Mouse (Mus musculus) forebrain, postnatal 0 days (tissue): ENCODE results near the gene Zfp958. TPM values are rescaled to one million over a fixed set of nuclear protein-coding genes. Genes with fewer than 3 reads are reported as not detected.

Source experiments
- ATAC-seq: fragments of 200-750 bp; cut with Nextera tagmentation; 2 replicates; pipeline ENCODE4 v1.8.0; 2017; ENCODE audit warnings: mild to moderate bottlenecking, moderate library complexity
- DNase-seq: peaks from one replicate; pipeline ENCODE4 v3.0.0-alpha.2; 2015
- H3K27ac ChIP-seq: fragments of 300-500 bp; sonication (generic); 2 replicates; pipeline ENCODE4 v1.5.1; 2014; ENCODE audit warnings: low read depth, mild to moderate bottlenecking, antibody characterized with exemption, low read length, moderate library complexity, mixed read lengths
- H3K27me3 ChIP-seq: fragments of 300-500 bp; sonication (generic); 2 replicates; pipeline ENCODE4 v1.6.1; 2014; ENCODE audit warnings: mild to moderate bottlenecking, low read length, mixed read lengths; ENCODE audit not compliant: insufficient read depth
- H3K36me3 ChIP-seq: fragments of 300-500 bp; sonication (generic); 2 replicates; pipeline ENCODE4 v1.6.1; 2014; ENCODE audit warnings: mild to moderate bottlenecking, moderate library complexity; ENCODE audit not compliant: insufficient read depth
- H3K4me1 ChIP-seq: fragments of 300-500 bp; sonication (generic); 2 replicates; pipeline ENCODE4 v1.6.1; 2014; ENCODE audit warnings: antibody characterized with exemption; ENCODE audit not compliant: insufficient read depth
- H3K4me2 ChIP-seq: fragments of 300-500 bp; sonication (generic); 2 replicates; pipeline ENCODE4 v1.6.1; 2014; ENCODE audit warnings: low read depth, mild to moderate bottlenecking, moderate library complexity
- H3K4me3 ChIP-seq: fragments of 300-500 bp; sonication (generic); 2 replicates; pipeline ENCODE4 v1.5.1; 2014; ENCODE audit warnings: low read depth, low read length, mixed read lengths
- H3K9ac ChIP-seq: fragments of 300-500 bp; sonication (generic); 2 replicates; pipeline ENCODE4 v1.6.1; 2014; ENCODE audit warnings: mild to moderate bottlenecking
- H3K9me3 ChIP-seq: fragments of 300-500 bp; sonication (generic); 2 replicates; pipeline ENCODE4 v1.6.1; 2016; ENCODE audit warnings: low read length
- CTCF ChIP-seq: sonication (generic); IDR thresholded peaks from 2 replicates; pipeline ENCODE4 v1.5.1; 2016; ENCODE audit warnings: antibody characterized with exemption, control low read depth, low read depth
- WGBS: fragments of 180-500 bp; shearing (Covaris S2); extraction: QIAGEN DNeasy Blood & Tissue Kit; methylation state at CpG from one replicate; pipeline ENCODE4 v1.1.7; 2014; 5-methylcytosine and 5-hydroxymethylcytosine counted together
- polyA plus RNA-seq: library from polyadenylated mRNA; unstranded; fragments of >200 nt; fragmentation: Nextera tagmentation; extraction: Ambion mirVana; gene quantifications from 2 replicates; pipeline ENCODE4 v1.2.1, GENCODE M21; 2015
- total RNA-seq: library from RNA; depleted of rRNA; stranded (reverse); fragments of >200 nt; gene quantifications from 2 replicates; pipeline ENCODE4 v1.2.3, GENCODE M21; 2014; rRNA removed

Gene Zfp958
- total and polyA plus RNA-seq, 2 experiments from 2014 or later: 11.4 to 20.0 TPM

GRCm38 (mm10) chr8:4678218-4678907 lies 65.4 kb downstream of the Zfp958 start:
- Histone ChIP-seq H3K36me3 (no peaks in the 10 kb centered on the region), H3K27ac (peak overlapping the region; percentile 100), H3K4me1 (peaks cover 5% of the 10 kb centered on the region), H3K27me3 (no peaks in the 10 kb centered on the region), H3K4me3 (peak overlapping the region; percentile 72), H3K4me2 (peak overlapping the region; percentile 65), H3K9me3 (no peaks in the 10 kb centered on the region), H3K9ac (peak overlapping the region; percentile 91)
- ATAC-seq: peak; percentile 42
- DNase-seq: peak; percentile 97
- WGBS: 2% methylated on average over 37 of the region's 37 CpGs
- no peak for TF ChIP-seq CTCF

DNA sequence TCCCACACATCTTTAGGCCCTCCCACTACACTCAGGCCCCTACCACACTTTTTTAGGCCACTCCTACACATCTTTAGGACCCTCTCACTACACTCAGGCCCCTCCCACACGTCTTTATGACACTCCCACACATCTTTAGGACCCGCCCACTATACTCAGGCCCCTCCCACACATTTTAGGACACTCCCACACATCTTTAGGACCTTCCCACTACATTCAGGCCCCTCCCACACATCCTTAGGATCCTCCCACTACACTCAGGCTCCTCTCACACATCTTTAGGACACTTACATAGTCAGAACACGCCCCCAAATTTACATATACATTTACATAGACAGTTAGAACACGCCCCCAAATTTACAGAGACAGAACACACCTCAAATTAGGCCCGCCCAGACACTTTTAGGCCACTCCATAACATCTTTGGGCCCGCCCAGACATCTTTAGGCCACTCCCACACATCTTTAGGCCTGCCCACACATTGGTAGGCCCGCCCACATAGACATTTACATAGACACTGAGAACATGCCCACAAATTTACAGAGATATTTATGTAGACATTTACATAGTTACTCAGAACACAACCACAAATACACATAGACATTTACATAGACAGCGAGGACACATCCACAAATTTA lies 66.1 kb downstream of the Zfp958 start:
- no peaks in the 10 kb centered on the region for H3K9me3 ChIP-seq
- H3K36me3 ChIP-seq: no peaks in the 10 kb centered on the region
- H3K27me3 ChIP-seq: no peaks in the 10 kb centered on the region
- H3K4me1 ChIP-seq: peaks cover 5% of the 10 kb centered on the region
- ATAC-seq (no peak), DNase-seq (peak; percentile 7)
- H3K4me3 ChIP-seq: peak overlapping the region; percentile 72
- 77% methylated on average over 8 of the region's 8 CpGs for WGBS
- no peak overlapping the region for H3K9ac ChIP-seq
- peak overlapping the region; percentile 65 for H3K4me2 ChIP-seq
- no peak overlapping the region; the same call in 1 of the 2 replicates for H3K27ac ChIP-seq
- TF ChIP-seq CTCF: no peak

- Histone ChIP-seq H3K27me3 (no peaks in the 10 kb centered on the region), H3K4me3 (no peak overlapping the region), H3K9me3 (no peaks in the 10 kb centered on the region), H3K4me2 (no peak overlapping the region), H3K27ac (no peak overlapping the region), H3K4me1 (peaks cover 5% of the 10 kb centered on the region), H3K9ac (no peak overlapping the region), H3K36me3 (no peaks in the 10 kb centered on the region)
- TF ChIP-seq CTCF: no peak
- no peak for ATAC-seq
- WGBS: 95% methylated on average over 3 of the region's 3 CpGs
- DNase-seq: peak; percentile 1
Measured at GRCm38 (mm10) chr8:4679796-4680195, 66.8 kb downstream of the Zfp958 start.

Other genes starting within 250 kb of the Zfp958 start
- gene Cers4, start 120.1 kb upstream of the Zfp958 start, total RNA-seq: 36.2 and 67.8 TPM in 2 replicates
- gene Cers4, start 120.1 kb upstream of the Zfp958 start, polyA plus RNA-seq: 27.9 and 50.5 TPM in 2 replicates
- gene Shcbp1, start 166.4 kb downstream of the Zfp958 start, total RNA-seq: 4.9 and 5.2 TPM in 2 replicates
- 6.5 and 6.8 TPM in 2 replicates for gene Shcbp1, start 166.4 kb downstream of the Zfp958 start, polyA plus RNA-seq